Mouse (Mus musculus) R1 (cell line): Measurements from ENCODE around the gene Amhr2.

Experiments
- DNase-seq: peaks from one replicate; pipeline ENCODE4 v3.0.0-alpha.2; 2018; ENCODE audit warnings: low read depth, low spot score

Gene Amhr2

GRCm38 (mm10) chr15:102423602-102424240, 21.4 kb upstream of the Amhr2 start:
- no peak for DNase-seq

- no peak for DNase-seq
Measured at GRCm38 (mm10) chr15:102424657-102425056, 20.5 kb upstream of the Amhr2 start.

- DNase-seq: peak; percentile 72
Measured at GRCm38 (mm10) chr15:102426963-102427362, 18.2 kb upstream of the Amhr2 start.

GRCm38 (mm10) chr15:102432046-102432445, 13.1 kb upstream of the Amhr2 start:
- DNase-seq: no peak

GRCm38 (mm10) chr15:102433173-102433572, 12.0 kb upstream of the Amhr2 start:
- no peak for DNase-seq

GRCm38 (mm10) chr15:102442490-102442889, 2.7 kb upstream of the Amhr2 start:
- DNase-seq: peak; percentile 85

GRCm38 (mm10) chr15:102446448-102446847, 1.3 kb downstream of the Amhr2 start:
- DNase-seq: no peak

GRCm38 (mm10) chr15:102449366-102449765, 4.2 kb downstream of the Amhr2 start:
- no peak for DNase-seq

- DNase-seq: peak; percentile 73
Measured at GRCm38 (mm10) chr15:102450928-102451327, 5.8 kb downstream of the Amhr2 start.

GRCm38 (mm10) chr15:102451666-102452430, 6.7 kb downstream of the Amhr2 start:
- DNase-seq: peak; percentile 67

- peak; percentile 88 for DNase-seq
Measured at GRCm38 (mm10) chr15:102455993-102456392, 10.8 kb downstream of the Amhr2 start.

- DNase-seq: no peak
Measured at GRCm38 (mm10) chr15:102458050-102458736, 13.0 kb downstream of the Amhr2 start.

- peak; percentile 98 for DNase-seq
Measured at GRCm38 (mm10) chr15:102458904-102459317, 13.7 kb downstream of the Amhr2 start, which contains the start of gene Prr13. Prr13 (plus strand) TSS chr15:102459028.

GRCm38 (mm10) chr15:102459381-102459780, 14.2 kb downstream of the Amhr2 start:
- DNase-seq: peak; percentile 50

- peak; percentile 46 for DNase-seq
Measured at GRCm38 (mm10) chr15:102459847-102460246, 14.7 kb downstream of the Amhr2 start.

- no peak for DNase-seq
Measured at GRCm38 (mm10) chr15:102460409-102460808, 15.2 kb downstream of the Amhr2 start.

- DNase-seq: peak; percentile 64
Measured at GRCm38 (mm10) chr15:102460971-102461370, 15.8 kb downstream of the Amhr2 start.

GRCm38 (mm10) chr15:102461430-102462075, 16.4 kb downstream of the Amhr2 start:
- DNase-seq: peak; percentile 66

- DNase-seq: peak; percentile 75
Measured at GRCm38 (mm10) chr15:102463666-102464065, 18.5 kb downstream of the Amhr2 start.

- DNase-seq: peak; percentile 60
Measured at GRCm38 (mm10) chr15:102468675-102469370, 23.7 kb downstream of the Amhr2 start.

GRCm38 (mm10) chr15:102470183-102470604, 25.0 kb downstream of the Amhr2 start, which contains the start of gene Pcbp2:
Pcbp2 (plus strand) TSS chr15:102470539.
- peak; percentile 98 for DNase-seq
